Comparison of ENCODE assay signal across 16 mouse cellular contexts in the genomic region with DNA sequence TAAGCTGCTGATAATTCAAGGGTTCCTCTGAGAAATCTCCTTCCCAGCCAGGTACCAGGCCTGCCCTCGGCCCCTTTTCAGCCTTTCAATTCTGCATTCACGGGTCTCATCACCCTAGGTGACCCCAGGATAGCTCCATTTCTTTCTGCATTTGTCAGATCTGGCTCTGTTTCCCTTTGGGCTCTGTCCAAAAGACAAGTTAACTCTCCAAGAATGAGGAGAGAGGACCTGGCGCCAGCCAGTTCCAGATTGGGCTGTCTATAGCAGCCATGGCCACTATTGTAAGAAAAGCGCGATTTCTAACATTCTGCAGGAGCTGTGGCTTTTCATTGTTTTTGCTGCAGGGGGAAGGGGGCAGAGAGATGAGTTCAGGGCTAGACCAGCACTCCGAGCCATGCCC.
DNase-seq lines count a peak whose midpoint lies in the region; ATAC-seq and TF ChIP-seq lines count a peak whose summit lies in the region.
"Had no signal": no experiment of that assay in that cellular context is flagged by ENCODE, and none has a peak within 500 bp of the region (broad histone marks: within the 10 kb centered on the region; RNA-seq: fewer than 3 reads in every experiment).

No protein-coding gene starts in this region.

- no peaks in the 10 kb centered on the region for H3K4me1 ChIP-seq in forebrain, postnatal 0 days (ENCODE audit: insufficient read depth)
- peaks cover 30% of the 10 kb centered on the region for H3K4me1 ChIP-seq in forebrain, embryonic 13.5 days
- H3K4me1 ChIP-seq in lung, embryonic 14.5 days (ENCODE audit: insufficient read depth) = no peaks in the 10 kb centered on the region
- peaks cover 7% of the 10 kb centered on the region for H3K4me1 ChIP-seq in ES-Bruce4 (ENCODE audit: control insufficient read depth, insufficient read depth, low read length)

- no peak for ATAC-seq in forebrain, postnatal 0 days
- no peak for ATAC-seq in forebrain, embryonic 13.5 days
- ATAC-seq in lung, embryonic 14.5 days (ENCODE audit: insufficient read depth) = no peak
- ATAC-seq: forebrain, embryonic 15.5 days had no signal

- no peaks in the 10 kb centered on the region for H3K27me3 ChIP-seq in forebrain, postnatal 0 days (ENCODE audit: insufficient read depth, low read length)
- H3K27me3 ChIP-seq in forebrain, embryonic 13.5 days = peaks cover 23% of the 10 kb centered on the region
- peaks cover 22% of the 10 kb centered on the region for H3K27me3 ChIP-seq in lung, embryonic 14.5 days (ENCODE audit: insufficient read depth, low read length)
- H3K27me3 ChIP-seq in ES-Bruce4 (ENCODE audit: control insufficient read depth, insufficient read depth, low read length, poor library complexity, severe bottlenecking) = no peaks in the 10 kb centered on the region

- no peaks in the 10 kb centered on the region for H3K36me3 ChIP-seq in forebrain, postnatal 0 days (ENCODE audit: insufficient read depth)
- no peaks in the 10 kb centered on the region for H3K36me3 ChIP-seq in forebrain, embryonic 13.5 days (ENCODE audit: poor library complexity, severe bottlenecking)
- no peaks in the 10 kb centered on the region for H3K36me3 ChIP-seq in lung, embryonic 14.5 days (ENCODE audit: insufficient read depth)
- H3K36me3 ChIP-seq in ES-Bruce4 (ENCODE audit: control insufficient read depth, insufficient read depth, low read length, poor library complexity, severe bottlenecking) = no peaks in the 10 kb centered on the region
- H3K36me3 ChIP-seq: forebrain, embryonic 15.5 days; heart, embryonic 13.5 days; kidney, embryonic 15.5 days; limb, embryonic 15.5 days had no signal

- no peak overlapping the region for H3K4me3 ChIP-seq in forebrain, postnatal 0 days (ENCODE audit: low read depth, low read length)
- no peak overlapping the region for H3K4me3 ChIP-seq in forebrain, embryonic 13.5 days
- no peak overlapping the region for H3K4me3 ChIP-seq in lung, embryonic 14.5 days (ENCODE audit: low read depth, low read length)
- H3K4me3 ChIP-seq in ES-Bruce4 (ENCODE audit: low read depth, low read length) = no peak overlapping the region; the same call in 1 of the 2 replicates
- H3K4me3 ChIP-seq: forebrain, embryonic 15.5 days; heart, embryonic 13.5 days; kidney, embryonic 15.5 days; limb, embryonic 15.5 days had no signal

- TF ChIP-seq POLR2A in ES-Bruce4 (IDR thresholded peaks at IDR 0.05; ENCODE audit: insufficient read depth, low read length) = no peak

- 21% methylated on average over 6 of the region's 6 CpGs for WGBS in forebrain, postnatal 0 days
- WGBS in forebrain, embryonic 13.5 days = 16% methylated on average over 6 of the region's 6 CpGs
- WGBS in lung, embryonic 14.5 days = 55% methylated on average over 6 of the region's 6 CpGs

- no peak overlapping the region for H3K4me2 ChIP-seq in forebrain, postnatal 0 days (ENCODE audit: low read depth)
- no peak overlapping the region for H3K4me2 ChIP-seq in forebrain, embryonic 13.5 days
- H3K4me2 ChIP-seq in lung, embryonic 14.5 days = no peak overlapping the region
- H3K4me2 ChIP-seq: forebrain, embryonic 15.5 days; kidney, embryonic 15.5 days; limb, embryonic 15.5 days had no signal

- no peaks in the 10 kb centered on the region for H3K9me3 ChIP-seq in forebrain, postnatal 0 days (ENCODE audit: low read length)
- H3K9me3 ChIP-seq in forebrain, embryonic 13.5 days (replicated peaks) = no peaks in the 10 kb centered on the region
- no peaks in the 10 kb centered on the region for H3K9me3 ChIP-seq in lung, embryonic 14.5 days (ENCODE audit: low read depth, low read length)
- H3K9me3 ChIP-seq in ES-Bruce4 (replicated peaks; ENCODE audit: control insufficient read depth, insufficient read depth, low read length, poor library complexity, severe bottlenecking) = peaks cover 18% of the 10 kb centered on the region
- H3K9me3 ChIP-seq: forebrain, embryonic 15.5 days; heart, embryonic 13.5 days; kidney, embryonic 15.5 days; limb, embryonic 15.5 days had no signal

- no peak overlapping the region for H3K27ac ChIP-seq in forebrain, postnatal 0 days (ENCODE audit: low read depth, low read length)
- H3K27ac ChIP-seq in forebrain, embryonic 13.5 days = no peak overlapping the region
- no peak overlapping the region for H3K27ac ChIP-seq in lung, embryonic 14.5 days (ENCODE audit: low read depth)
- H3K27ac ChIP-seq in ES-Bruce4 (ENCODE audit: insufficient read depth, low read length) = peak overlapping the region; percentile 98
- H3K27ac ChIP-seq: forebrain, embryonic 15.5 days; heart, embryonic 13.5 days; kidney, embryonic 15.5 days; limb, embryonic 15.5 days had no signal

- DNase-seq in forebrain, postnatal 0 days = peak; percentile 69
- peak; percentile 51 for DNase-seq in lung, embryonic 14.5 days
- DNase-seq in lung, postnatal 4 days = no peak
- DNase-seq in NIH3T3 (ENCODE audit: low read depth) = peak; percentile 78
- DNase-seq in thymus, adult 18-20 months = no peak
- no peak for DNase-seq in spleen, postnatal 14 days (ENCODE audit: low spot score in 2 of 2)
- DNase-seq: adrenal gland, postnatal 25 days; cerebellum, adult 9-10 months; right cerebral cortex, postnatal 25 days; thymus, postnatal 4 days had no signal

- TF ChIP-seq CTCF in forebrain, postnatal 0 days (IDR thresholded peaks at IDR 0.05; ENCODE audit: low read depth) = peak; percentile 24; the same call in 1 of the 2 replicates
- TF ChIP-seq CTCF in lung, embryonic 14.5 days (IDR thresholded peaks at IDR 0.05; ENCODE audit: low read depth) = no peak
- TF ChIP-seq CTCF in ES-Bruce4 (IDR thresholded peaks at IDR 0.05; ENCODE audit: low read depth, low read length) = no peak

- H3K9ac ChIP-seq in forebrain, postnatal 0 days = no peak overlapping the region
- no peak overlapping the region for H3K9ac ChIP-seq in forebrain, embryonic 13.5 days
- H3K9ac ChIP-seq in lung, embryonic 14.5 days = no peak overlapping the region
- H3K9ac ChIP-seq in ES-Bruce4 (ENCODE audit: low read depth, poor library complexity, severe bottlenecking) = peak overlapping the region; percentile 59
- H3K9ac ChIP-seq: forebrain, embryonic 15.5 days; heart, embryonic 13.5 days; kidney, embryonic 15.5 days; limb, embryonic 15.5 days had no signal

- no peak for TF ChIP-seq EP300 in ES-Bruce4 (IDR thresholded peaks at IDR 0.05; ENCODE audit: insufficient read depth, low read depth, low read length)

Comparison
In these comparisons a context has a peak if more than half of its experiments do, and no peak if none do; other contexts are left out.
1. DNase-seq: peak in forebrain, postnatal 0 days (single experiment), lung, embryonic 14.5 days (single experiment) and NIH3T3 (single experiment); none in lung, postnatal 4 days (0 of 2), thymus, adult 18-20 months (0 of 2) and spleen, postnatal 14 days (0 of 2).